Mouse (Mus musculus): ENCODE results near the gene Hdac9. TPM values are rescaled to one million over a fixed set of nuclear protein-coding genes. Genes with fewer than 3 reads are reported as not detected.

Gene Hdac9
- polyA plus RNA-seq, 1 experiment = 0.06 TPM

- TF ChIP-seq USF1 (IDR thresholded peaks at IDR 0.05; ENCODE audit: low read depth) = no peak
- no peak for TF ChIP-seq MYOG (IDR thresholded peaks at IDR 0.05; ENCODE audit: control insufficient read depth, extremely low read depth, insufficient read length)
- no peak for TF ChIP-seq FOSL1 (IDR thresholded peaks at IDR 0.05; ENCODE audit: insufficient read depth, low read length, poor library complexity, severe bottlenecking)
- no peak for TF ChIP-seq MYOD1 (IDR thresholded peaks at IDR 0.05; ENCODE audit: control insufficient read depth, insufficient read length, low read depth)
- TF ChIP-seq CEBPB (IDR thresholded peaks at IDR 0.05; ENCODE audit: low read depth) = no peak
- TF ChIP-seq CTCF (IDR thresholded peaks at IDR 0.05; ENCODE audit: control insufficient read depth, insufficient read depth, insufficient read length) = no peak
- TF ChIP-seq MAX (IDR thresholded peaks at IDR 0.05) = no peak
- Histone ChIP-seq H3ac (ENCODE audit: control insufficient read depth, insufficient read length, low read depth) (no peak overlapping the region), H3K79me2 (ENCODE audit: control insufficient read depth, insufficient read depth) (no peaks in the 10 kb centered on the region), H3K36me3 (ENCODE audit: control insufficient read depth, insufficient read depth) (no peaks in the 10 kb centered on the region), H3K4me3 (ENCODE audit: insufficient read depth, poor library complexity, severe bottlenecking) (no peak overlapping the region), H3K79me3 (ENCODE audit: low read depth) (no peaks in the 10 kb centered on the region), H3K27me3 (ENCODE audit: control insufficient read depth, insufficient read depth, insufficient read length) (no peaks in the 10 kb centered on the region)
Measured at GRCm38 (mm10) chr12:34680576-34680975, 236.3 kb downstream of the Hdac9 start.

- Histone ChIP-seq H3K79me3 (ENCODE audit: low read depth) (no peaks in the 10 kb centered on the region), H3ac (ENCODE audit: control insufficient read depth, insufficient read length, low read depth) (no peak overlapping the region), H3K4me3 (ENCODE audit: insufficient read depth, poor library complexity, severe bottlenecking) (no peak overlapping the region), H3K79me2 (ENCODE audit: control insufficient read depth, insufficient read depth) (no peaks in the 10 kb centered on the region), H3K36me3 (ENCODE audit: control insufficient read depth, insufficient read depth) (no peaks in the 10 kb centered on the region), H3K27me3 (ENCODE audit: control insufficient read depth, insufficient read depth, insufficient read length) (no peaks in the 10 kb centered on the region)
- TF ChIP-seq CTCF (IDR thresholded peaks at IDR 0.05; ENCODE audit: control insufficient read depth, insufficient read depth, insufficient read length) (no peak), MAX (IDR thresholded peaks at IDR 0.05) (no peak), MYOD1 (IDR thresholded peaks at IDR 0.05; ENCODE audit: control insufficient read depth, insufficient read length, low read depth) (no peak), FOSL1 (IDR thresholded peaks at IDR 0.05; ENCODE audit: insufficient read depth, low read length, poor library complexity, severe bottlenecking) (no peak), USF1 (IDR thresholded peaks at IDR 0.05; ENCODE audit: low read depth) (no peak), CEBPB (IDR thresholded peaks at IDR 0.05; ENCODE audit: low read depth) (no peak), MYOG (IDR thresholded peaks at IDR 0.05; ENCODE audit: control insufficient read depth, extremely low read depth, insufficient read length) (no peak)
Measured at GRCm38 (mm10) chr12:34677110-34677509, 239.8 kb downstream of the Hdac9 start.

GRCm38 (mm10) chr12:34674235-34674634 lies 242.7 kb downstream of the Hdac9 start:
- Histone ChIP-seq H3ac (ENCODE audit: control insufficient read depth, insufficient read length, low read depth) (no peak overlapping the region), H3K79me3 (ENCODE audit: low read depth) (no peaks in the 10 kb centered on the region), H3K27me3 (ENCODE audit: control insufficient read depth, insufficient read depth, insufficient read length) (no peaks in the 10 kb centered on the region), H3K79me2 (ENCODE audit: control insufficient read depth, insufficient read depth) (no peaks in the 10 kb centered on the region), H3K36me3 (ENCODE audit: control insufficient read depth, insufficient read depth) (no peaks in the 10 kb centered on the region), H3K4me3 (ENCODE audit: insufficient read depth, poor library complexity, severe bottlenecking) (no peak overlapping the region)
- TF ChIP-seq FOSL1 (IDR thresholded peaks at IDR 0.05; ENCODE audit: insufficient read depth, low read length, poor library complexity, severe bottlenecking) (no peak), MAX (IDR thresholded peaks at IDR 0.05) (no peak), MYOD1 (IDR thresholded peaks at IDR 0.05; ENCODE audit: control insufficient read depth, insufficient read length, low read depth) (no peak), USF1 (IDR thresholded peaks at IDR 0.05; ENCODE audit: low read depth) (no peak), MYOG (IDR thresholded peaks at IDR 0.05; ENCODE audit: control insufficient read depth, extremely low read depth, insufficient read length) (no peak), CEBPB (IDR thresholded peaks at IDR 0.05; ENCODE audit: low read depth) (no peak), CTCF (IDR thresholded peaks at IDR 0.05; ENCODE audit: control insufficient read depth, insufficient read depth, insufficient read length) (no peak)

- Histone ChIP-seq H3K27me3 (ENCODE audit: control insufficient read depth, insufficient read depth, insufficient read length) (no peaks in the 10 kb centered on the region), H3K4me3 (ENCODE audit: insufficient read depth, poor library complexity, severe bottlenecking) (no peak overlapping the region), H3K79me2 (ENCODE audit: control insufficient read depth, insufficient read depth) (no peaks in the 10 kb centered on the region), H3K36me3 (ENCODE audit: control insufficient read depth, insufficient read depth) (no peaks in the 10 kb centered on the region), H3K79me3 (ENCODE audit: low read depth) (no peaks in the 10 kb centered on the region), H3ac (ENCODE audit: control insufficient read depth, insufficient read length, low read depth) (no peak overlapping the region)
- TF ChIP-seq USF1 (IDR thresholded peaks at IDR 0.05; ENCODE audit: low read depth) (no peak), MYOG (IDR thresholded peaks at IDR 0.05; ENCODE audit: control insufficient read depth, extremely low read depth, insufficient read length) (no peak), CTCF (IDR thresholded peaks at IDR 0.05; ENCODE audit: control insufficient read depth, insufficient read depth, insufficient read length) (no peak), FOSL1 (IDR thresholded peaks at IDR 0.05; ENCODE audit: insufficient read depth, low read length, poor library complexity, severe bottlenecking) (no peak), MAX (IDR thresholded peaks at IDR 0.05) (no peak), MYOD1 (IDR thresholded peaks at IDR 0.05; ENCODE audit: control insufficient read depth, insufficient read length, low read depth) (no peak), CEBPB (IDR thresholded peaks at IDR 0.05; ENCODE audit: low read depth) (no peak)
Measured at GRCm38 (mm10) chr12:34673539-34673938, 243.4 kb downstream of the Hdac9 start.

GRCm38 (mm10) chr12:34664758-34665157 lies 252.1 kb downstream of the Hdac9 start:
- Histone ChIP-seq H3K27me3 (ENCODE audit: control insufficient read depth, insufficient read depth, insufficient read length) (no peaks in the 10 kb centered on the region), H3K79me2 (ENCODE audit: control insufficient read depth, insufficient read depth) (no peaks in the 10 kb centered on the region), H3ac (ENCODE audit: control insufficient read depth, insufficient read length, low read depth) (no peak overlapping the region), H3K36me3 (ENCODE audit: control insufficient read depth, insufficient read depth) (no peaks in the 10 kb centered on the region), H3K79me3 (ENCODE audit: low read depth) (no peaks in the 10 kb centered on the region), H3K4me3 (ENCODE audit: insufficient read depth, poor library complexity, severe bottlenecking) (no peak overlapping the region)
- peak; percentile 31 for TF ChIP-seq CTCF (IDR thresholded peaks at IDR 0.05; ENCODE audit: control insufficient read depth, insufficient read depth, insufficient read length)
- TF ChIP-seq FOSL1 (IDR thresholded peaks at IDR 0.05; ENCODE audit: insufficient read depth, low read length, poor library complexity, severe bottlenecking) = no peak
- TF ChIP-seq MAX (IDR thresholded peaks at IDR 0.05) = no peak
- TF ChIP-seq MYOD1 (IDR thresholded peaks at IDR 0.05; ENCODE audit: control insufficient read depth, insufficient read length, low read depth) = peak; percentile 66

- Histone ChIP-seq H3K4me3 (ENCODE audit: insufficient read depth, poor library complexity, severe bottlenecking) (no peak overlapping the region), H3K36me3 (ENCODE audit: control insufficient read depth, insufficient read depth) (no peaks in the 10 kb centered on the region), H3ac (ENCODE audit: control insufficient read depth, insufficient read length, low read depth) (no peak overlapping the region), H3K79me2 (ENCODE audit: control insufficient read depth, insufficient read depth) (no peaks in the 10 kb centered on the region), H3K27me3 (ENCODE audit: control insufficient read depth, insufficient read depth, insufficient read length) (no peaks in the 10 kb centered on the region), H3K79me3 (ENCODE audit: low read depth) (no peaks in the 10 kb centered on the region)
- TF ChIP-seq USF1 (IDR thresholded peaks at IDR 0.05; ENCODE audit: low read depth) (no peak), FOSL1 (IDR thresholded peaks at IDR 0.05; ENCODE audit: insufficient read depth, low read length, poor library complexity, severe bottlenecking) (no peak), MAX (IDR thresholded peaks at IDR 0.05) (no peak), CTCF (IDR thresholded peaks at IDR 0.05; ENCODE audit: control insufficient read depth, insufficient read depth, insufficient read length) (no peak)
Measured at GRCm38 (mm10) chr12:34661378-34661777, 255.5 kb downstream of the Hdac9 start.

Measured in C2C12 (cell line).